Mouse (Mus musculus) left cerebral cortex, postnatal 14 days (tissue): Measurements from ENCODE around the gene Shank1. TPM values are rescaled to one million over a fixed set of nuclear protein-coding genes. Genes with fewer than 3 reads are reported as not detected.

ENCODE experiments used
- DNase-seq, 2 experiments: peaks; one replicate each; pipeline ENCODE4 v3.0.0; 2021 to 2022; ENCODE audit warnings: low spot score in 2 of 2, mixed read lengths in 1 of 2
- intact Hi-C: fragments of 180-260 bp; cut with DNase I; formaldehyde crosslinking; loops from one replicate; pipeline ENCODE4 v1.15.1; 2025
- total RNA-seq, 2 experiments: library from RNA; stranded (reverse); gene quantifications; 2 replicates each; pipeline ENCODE4 v1.2.3; 2021

Shank1 gene
- total RNA-seq, 2 experiments from 2014 or later = 512 to 537 TPM

DNA sequence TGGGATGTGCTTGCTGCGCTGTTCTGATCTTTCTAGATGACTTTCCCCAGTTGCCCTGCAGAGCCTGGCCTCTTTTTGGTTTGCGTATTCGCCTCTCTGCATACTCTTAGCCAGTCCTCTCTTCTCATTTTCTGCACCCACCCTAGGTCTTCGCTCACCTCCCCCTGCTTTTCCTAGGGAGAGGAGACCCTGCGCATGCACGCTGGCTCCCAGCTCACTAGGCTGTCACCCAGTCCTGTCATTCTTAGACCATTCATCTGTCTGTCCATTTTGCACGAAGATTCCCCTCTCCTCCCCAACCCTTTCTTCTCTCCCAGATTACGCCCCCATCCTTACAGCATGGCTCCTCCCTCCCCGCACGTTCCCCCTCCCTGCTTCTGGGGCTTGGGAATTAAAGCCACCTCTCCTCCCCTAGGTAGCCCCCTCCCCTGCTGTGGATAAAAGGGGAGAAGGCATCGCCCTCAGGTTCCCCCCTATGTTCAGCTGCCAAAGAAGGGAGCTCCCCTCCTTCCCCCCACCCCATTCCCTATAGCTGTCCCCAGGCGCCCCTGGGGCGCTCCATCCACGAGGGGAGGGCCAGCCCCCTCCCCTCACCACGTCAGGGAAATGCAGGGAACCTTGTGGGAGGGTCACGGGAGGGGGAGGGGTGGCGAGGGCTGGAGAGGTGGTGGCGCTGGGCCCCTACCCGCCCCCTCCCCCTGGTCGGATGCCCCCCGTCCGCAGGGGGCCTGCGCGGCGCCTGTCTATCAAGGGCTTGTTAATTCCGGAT, 49.0 kb downstream of the Shank1 start:
- DNase-seq = peak; percentile 44 to 54
- intact Hi-C loops = no loop called here

DNA sequence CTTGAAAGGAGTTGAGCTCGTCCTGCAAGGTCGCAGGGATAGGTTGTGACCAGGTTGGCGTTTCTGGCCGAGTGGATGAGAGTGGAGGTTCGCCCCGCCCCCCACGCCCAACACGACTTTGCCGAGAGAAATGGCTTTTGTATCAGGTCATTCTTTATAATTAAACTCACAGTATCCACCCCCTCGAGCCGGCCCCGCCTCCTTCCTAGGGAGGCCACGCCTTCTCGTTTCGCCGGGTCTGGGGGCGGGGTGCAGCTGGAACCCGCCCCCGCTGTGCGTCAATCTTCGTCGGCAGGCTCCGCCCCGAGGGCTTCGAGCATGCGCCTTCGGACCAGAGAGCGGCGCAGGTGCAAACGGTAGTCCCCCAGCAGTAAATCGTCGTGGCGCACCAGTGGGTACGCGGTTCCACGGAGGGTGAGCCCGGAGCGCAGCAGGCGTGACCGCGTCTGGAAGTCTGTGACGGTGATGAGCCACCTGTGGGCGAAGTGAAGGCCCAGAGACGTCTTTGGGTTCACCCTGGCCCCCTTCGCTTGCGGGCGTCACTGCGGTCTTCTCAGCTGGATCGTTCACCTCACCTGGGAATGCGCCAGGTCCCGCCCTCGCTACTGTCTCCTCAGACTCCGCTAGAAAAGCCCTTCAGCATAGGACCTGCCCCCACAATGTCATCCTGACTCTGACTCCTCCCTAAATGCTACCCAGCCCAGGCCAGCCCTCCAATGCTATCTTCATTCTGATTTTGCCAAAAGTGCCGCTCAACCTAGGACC, 50.0 kb downstream of the Shank1 start:
- peak; percentile 96 to 97 for DNase-seq

DNA sequence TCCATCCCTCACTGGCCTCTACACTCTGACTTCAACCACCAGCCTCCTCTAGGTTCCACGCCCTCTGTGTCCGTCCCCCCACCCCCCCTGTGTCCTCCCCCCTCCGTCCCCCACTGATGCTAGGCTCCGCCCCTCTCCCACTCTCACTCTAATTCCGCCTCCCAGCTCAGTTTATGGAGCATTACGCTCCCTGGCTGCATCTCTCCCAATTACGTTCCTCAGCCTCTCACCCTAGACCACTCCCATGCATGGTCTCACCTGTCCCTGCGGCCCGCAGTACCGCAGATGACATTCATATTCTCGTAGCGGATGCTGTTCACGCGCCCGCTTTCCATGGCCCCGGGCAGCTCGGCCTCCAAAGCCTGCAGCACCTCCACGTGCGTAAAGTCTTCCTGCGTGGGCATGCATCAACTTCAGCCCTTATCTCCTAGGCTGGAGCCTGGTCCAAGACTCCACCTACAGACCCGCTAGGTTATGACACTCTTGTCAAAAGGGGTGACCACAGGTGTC, 50.8 kb downstream of the Shank1 start:
- intact Hi-C loops = no loop called here
- DNase-seq = peak; percentile 36 to 52

More for the DNA sequence above, 50.0 kb downstream of the Shank1 start:
- intact Hi-C loops = no loop called here

DNA sequence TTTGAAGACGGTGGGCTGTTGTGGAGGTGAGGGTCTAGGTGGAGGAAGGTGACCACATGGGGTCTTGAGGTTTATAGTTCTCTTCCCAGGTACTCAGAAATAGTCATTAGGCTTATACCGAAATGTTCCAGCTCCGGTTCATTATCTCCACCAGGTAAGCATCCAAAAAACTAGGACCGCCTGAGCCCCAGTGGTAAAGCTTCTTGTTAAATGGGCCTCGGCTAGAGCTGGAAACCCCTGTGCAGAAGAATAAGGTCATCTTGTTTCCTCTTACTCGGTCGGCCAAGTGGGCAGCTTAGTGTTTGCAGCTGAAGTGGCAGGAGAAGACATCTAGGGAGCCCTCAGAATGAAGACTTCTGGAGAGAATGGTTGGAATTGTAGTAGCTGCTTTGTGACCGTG, 62.6 kb downstream of the Shank1 start:
- no peak for DNase-seq
- intact Hi-C loops = no loop called here

DNA sequence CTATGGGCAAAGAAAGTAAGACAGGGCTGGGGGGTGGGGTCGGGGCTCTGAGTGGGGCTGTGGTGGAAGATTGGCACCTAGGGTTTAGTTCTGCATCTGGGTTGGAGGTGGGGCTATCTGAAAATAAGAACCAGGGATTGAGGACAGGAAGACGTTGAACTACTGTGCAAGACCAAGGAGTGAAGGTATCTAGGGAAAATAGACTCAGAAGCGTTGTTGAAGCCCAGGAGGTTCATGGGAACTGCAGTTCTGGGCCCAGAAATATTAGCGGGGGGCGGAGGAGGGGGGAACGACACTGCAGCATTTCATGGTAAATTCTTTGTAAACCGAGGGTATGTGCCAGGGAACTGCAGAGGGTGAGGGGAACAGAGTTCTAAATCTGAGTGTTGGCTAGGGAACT, 63.4 kb downstream of the Shank1 start:
- intact Hi-C loops = no loop called here
- no peak for DNase-seq

DNA sequence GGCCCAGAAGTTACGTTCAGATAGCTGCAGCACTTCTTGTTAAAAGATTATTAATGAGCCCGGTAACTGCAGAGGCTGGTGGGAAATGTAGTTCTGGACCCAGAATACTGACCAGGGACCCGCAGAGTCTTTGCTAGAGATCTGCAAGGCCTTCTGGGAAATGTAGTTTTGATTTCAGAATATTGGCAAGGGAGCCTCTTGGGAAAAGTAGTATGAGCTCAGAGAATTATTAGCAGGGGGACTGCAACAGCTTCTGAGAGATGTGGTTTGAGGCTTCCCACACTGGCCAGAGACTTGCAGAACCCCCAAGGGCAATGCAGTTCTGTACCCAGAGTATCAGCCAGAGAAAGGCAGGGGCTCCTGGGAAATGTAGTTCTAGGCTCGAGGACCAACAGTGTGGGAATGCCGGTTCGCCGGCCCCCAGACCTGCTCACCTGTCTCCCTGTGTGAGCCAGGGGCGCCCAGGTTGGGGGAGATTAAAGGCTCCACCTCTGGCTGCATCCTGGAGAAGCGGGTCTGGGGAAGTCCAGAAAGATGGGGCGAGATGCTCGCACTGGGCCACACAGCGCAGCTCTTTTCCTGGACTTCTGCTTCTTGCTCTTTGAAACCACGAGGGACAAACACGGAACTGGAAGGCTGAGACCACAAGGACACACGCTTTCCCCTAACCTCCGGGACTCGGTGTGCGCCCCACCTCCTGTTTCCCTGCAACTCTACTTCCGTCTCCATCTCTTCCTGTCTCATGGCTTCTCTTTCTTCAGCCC, 64.0 kb downstream of the Shank1 start:
- intact Hi-C loops = no loop called here
- peak; percentile 89 to 95 for DNase-seq

DNA sequence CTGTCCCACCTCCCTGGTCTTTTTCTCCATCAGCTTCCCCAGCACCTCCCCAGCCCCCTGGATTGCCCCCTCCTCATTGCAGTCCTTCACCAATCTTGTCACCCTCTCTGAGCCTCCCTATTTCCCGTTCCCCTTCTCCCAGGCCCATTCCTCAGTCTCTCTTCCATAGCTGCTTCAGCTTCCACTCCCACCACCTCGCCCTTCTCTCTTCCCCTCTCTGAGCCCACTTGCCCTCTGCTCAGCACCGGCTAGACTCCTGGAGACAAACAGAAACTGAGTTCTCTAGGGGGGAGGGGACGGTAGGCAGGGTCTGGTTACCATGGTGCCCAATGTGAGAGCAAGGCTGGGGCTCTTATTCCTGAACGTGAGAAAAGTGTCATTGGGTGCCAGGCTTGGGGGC, 64.7 kb downstream of the Shank1 start:
- intact Hi-C loops = loop anchor here (5.0 kb wide), 1 partner anchor 103 kb away; no protein-coding TSS in a partner anchor
- DNase-seq = peak in 1 of 2 experiments; percentile 33

DNA sequence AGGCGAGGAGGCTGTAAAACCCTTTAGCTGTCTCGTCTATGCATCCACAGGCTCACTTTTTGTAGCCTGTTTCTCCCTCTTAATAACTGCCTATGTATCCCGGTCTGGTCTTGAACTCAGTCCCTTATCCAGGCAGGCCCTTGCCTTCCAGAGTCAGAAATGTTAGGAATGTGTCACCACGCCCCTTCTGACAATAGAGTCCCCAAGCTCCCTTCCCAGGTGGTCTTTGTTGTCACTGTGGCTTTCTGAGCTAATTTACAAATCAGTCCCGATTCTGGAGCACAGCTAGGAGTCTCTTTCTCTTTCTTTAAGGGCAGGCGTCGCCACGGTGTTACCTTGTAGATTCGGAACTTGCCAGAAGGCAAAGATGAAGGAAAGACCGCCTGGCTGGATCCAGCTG, 65.2 kb downstream of the Shank1 start:
- DNase-seq = no peak
- intact Hi-C loops = loop anchor here (5.0 kb wide), 1 partner anchor 102 kb away; no protein-coding TSS in a partner anchor

DNA sequence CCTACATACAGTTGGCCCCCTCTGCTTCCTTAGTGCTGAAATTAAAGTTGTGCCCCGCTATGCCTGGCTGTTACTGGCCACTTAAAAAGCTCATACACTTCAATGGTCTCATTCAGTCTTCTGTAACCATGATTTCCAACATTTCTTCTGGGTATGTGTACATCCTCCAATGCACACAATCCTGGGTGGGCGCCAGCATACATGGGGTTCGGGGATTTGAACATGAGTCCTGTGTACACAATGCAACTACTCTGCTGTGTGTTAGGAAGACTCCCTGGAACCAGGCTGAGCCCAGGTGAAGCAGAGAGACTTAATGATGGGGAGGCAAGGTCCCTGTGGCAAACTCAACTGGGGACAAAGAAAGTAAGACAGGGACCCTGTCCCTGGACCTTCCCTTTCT, 65.7 kb downstream of the Shank1 start:
- intact Hi-C loops = loop anchor here (5.0 kb wide), 1 partner anchor 102 kb away; no protein-coding TSS in a partner anchor
- no peak for DNase-seq

DNA sequence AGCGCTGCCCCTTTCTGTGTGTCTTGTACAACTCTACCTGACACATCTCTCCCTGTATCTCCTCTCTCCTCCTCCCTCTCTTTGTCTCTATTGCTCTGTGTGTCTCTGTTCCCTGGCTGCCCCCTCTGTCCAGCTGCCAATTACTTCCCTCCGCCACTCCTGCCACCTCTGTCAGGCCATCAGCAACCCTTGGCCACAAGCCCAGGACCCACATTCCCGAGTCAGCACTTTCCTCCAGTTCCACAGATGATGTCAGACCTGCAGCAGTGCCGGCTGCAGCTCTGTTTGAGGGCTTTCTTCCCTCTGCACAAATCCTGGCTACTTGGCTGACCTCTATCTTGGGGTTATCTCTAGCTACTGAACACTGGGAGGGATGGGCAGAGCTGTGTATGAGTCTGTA, 68.2 kb downstream of the Shank1 start:
- DNase-seq = no peak
- intact Hi-C loops = loop anchor here (5.0 kb wide), 1 partner anchor 99 kb away; no protein-coding TSS in a partner anchor

DNA sequence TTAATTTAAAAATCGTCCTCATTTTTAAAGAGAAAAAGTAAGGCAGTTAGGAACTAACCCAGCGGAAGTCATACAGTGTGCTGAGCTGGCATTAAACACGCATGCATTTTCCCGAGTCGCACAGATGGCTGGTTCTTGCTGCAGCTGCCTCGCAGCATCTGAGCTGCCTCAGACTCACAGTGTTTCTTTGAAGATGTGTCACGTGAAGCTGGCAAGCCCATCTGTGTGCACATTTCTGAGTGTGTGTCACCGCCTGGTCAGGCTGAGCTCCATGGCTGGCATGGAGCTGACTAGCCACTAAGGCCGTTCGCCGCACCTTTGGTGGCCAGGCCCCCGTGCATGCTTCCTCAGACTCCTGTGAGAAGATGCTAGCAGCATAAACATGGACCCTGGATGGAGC, 72.5 kb downstream of the Shank1 start:
- DNase-seq = peak; percentile 83 to 93
- intact Hi-C loops = no loop called here

DNA sequence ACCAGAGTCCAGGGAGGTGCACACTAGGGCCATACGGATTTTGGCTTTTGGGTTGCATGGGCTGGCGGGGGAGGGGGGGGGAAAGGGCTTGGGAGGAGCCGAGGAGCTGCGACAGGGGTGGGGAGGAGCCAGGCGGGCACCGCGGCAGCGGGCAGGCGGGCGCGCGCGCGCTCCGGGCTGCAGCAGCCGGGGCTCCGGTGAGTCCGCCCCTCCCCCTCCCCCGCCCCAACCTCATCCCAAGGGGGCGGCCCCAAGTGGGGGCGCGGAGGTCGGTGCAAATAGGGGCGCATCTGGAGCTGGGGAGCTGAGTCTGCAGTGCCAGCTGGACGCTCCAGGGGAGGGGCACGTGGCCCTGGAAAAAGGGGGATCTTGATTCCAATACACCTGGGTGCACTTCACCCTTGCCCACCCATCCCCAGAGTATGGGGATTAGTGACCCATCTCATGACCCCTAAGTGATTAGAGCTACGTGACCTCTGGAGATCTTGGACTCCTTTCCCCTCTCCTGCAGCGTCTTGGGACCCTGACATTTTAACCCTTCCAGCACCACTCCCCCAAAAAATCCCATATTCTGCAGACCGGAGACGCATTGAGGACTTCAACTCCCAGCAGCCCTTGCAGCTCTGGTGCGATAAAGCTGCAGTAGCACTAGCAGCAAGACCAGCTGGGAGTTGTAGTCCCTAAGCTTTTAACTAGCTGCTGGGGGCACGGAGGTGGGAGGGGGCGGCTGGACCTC, 74.1 kb downstream of the Shank1 start, which contains the start of gene Syt3:
TSS of gene Syt3 (plus strand) at position 123 of the 736 bp plus-strand sequence.
- DNase-seq = peak; percentile 81 to 85
- intact Hi-C loops = no loop called here

DNA sequence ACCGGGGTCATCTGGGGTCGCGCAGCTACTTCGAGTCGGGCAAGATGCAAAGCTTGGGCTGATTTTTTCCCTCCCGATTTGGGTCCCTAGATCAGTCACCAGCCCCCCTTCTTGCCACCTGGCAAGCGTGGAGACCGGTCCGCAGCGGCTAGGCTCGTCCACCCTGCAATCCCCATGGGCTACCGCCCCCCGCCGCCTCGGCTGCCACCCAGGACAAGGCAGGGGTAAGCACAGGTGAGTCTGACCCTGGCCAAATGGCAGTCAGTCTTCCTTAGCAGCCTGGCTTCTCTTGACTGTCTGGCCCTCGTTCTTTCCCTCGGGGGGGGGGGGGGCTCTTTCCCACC, 74.6 kb downstream of the Shank1 start:
- no peak for DNase-seq
- intact Hi-C loops = no loop called here

DNA sequence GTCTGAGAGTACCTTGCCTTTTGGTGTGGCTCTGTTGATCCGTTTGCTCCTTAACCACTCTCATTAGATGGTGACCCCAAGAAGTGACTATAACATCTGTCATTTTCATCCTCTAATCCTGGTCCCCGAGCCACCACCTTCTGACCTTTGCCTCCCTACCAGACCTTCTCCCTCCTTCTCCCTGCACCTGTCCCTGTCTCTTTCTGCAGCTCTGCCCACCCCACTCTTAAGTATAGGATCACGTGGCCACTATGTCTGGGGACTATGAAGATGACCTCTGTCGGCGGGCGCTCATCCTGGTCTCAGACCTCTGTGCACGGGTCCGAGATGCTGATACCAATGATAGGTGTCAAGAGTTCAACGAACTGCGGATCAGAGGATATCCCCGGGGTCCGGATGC, 75.7 kb downstream of the Shank1 start, which contains the start of gene 1700008O03Rik:
TSS of gene 1700008O03Rik (minus strand) at position 101 of the 400 bp plus-strand sequence.
- DNase-seq = no peak
- intact Hi-C loops = no loop called here

DNA sequence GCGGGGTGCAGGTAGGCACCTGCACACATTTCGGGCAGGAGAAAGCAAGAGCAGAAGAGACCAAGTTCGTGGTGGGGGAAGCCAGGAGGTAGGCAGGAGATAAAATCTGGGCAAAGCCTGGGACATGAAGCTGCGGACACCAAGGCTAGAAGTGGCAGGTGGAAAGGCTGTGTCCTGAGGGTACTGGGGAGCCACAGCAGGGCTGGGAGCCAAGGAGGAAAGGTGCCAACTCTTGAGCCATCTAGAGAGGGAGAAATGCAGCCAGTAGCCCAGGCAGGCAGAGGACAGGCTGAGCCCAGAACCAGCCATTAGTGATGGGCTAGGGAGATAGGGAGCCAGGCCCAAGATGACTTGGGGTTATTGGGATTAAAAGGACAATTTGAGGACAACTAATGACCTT, 81.8 kb downstream of the Shank1 start:
- intact Hi-C loops = loop anchor here (10.0 kb wide), 1 partner anchor 163 kb away; the partner anchor contains the start of gene Nr1h2
- no peak for DNase-seq

DNA sequence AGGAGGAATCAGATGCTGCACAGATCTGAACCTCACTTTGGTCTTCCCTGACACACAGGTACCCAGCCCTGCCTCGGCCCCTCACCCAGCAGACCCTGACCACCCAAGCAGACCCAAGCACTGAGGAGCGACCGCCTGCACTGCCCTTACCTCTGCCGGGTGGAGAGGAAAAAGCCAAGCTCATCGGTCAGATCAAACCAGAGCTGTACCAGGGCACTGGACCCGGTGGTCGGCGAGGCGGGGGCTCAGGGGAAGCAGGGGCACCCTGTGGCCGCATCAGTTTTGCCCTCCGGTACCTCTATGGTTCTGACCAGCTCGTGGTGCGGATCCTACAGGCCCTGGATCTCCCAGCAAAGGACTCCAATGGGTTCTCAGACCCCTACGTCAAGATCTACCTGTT, 82.3 kb downstream of the Shank1 start:
- intact Hi-C loops = loop anchor here (10.0 kb wide), 1 partner anchor 162 kb away; the partner anchor contains the start of gene Nr1h2

DNA sequence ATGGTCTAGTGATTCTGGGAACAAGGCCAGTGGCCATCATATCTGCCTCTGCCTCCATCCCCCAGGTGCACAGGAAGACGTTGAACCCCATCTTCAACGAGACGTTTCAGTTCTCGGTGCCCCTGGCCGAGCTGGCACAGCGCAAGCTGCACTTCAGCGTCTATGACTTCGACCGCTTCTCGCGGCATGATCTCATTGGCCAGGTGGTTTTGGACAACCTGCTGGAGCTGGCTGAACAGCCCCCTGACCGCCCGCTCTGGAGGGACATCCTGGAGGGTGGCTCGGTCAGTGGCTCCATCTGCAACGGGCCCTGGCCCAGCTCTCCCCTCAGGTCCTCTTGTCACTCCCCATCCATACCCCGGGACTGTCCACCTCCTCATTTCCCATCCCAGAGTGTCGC, 83.2 kb downstream of the Shank1 start:
- intact Hi-C loops = loop anchor here (10.0 kb wide), 1 partner anchor 162 kb away; the partner anchor contains the start of gene Nr1h2
- DNase-seq = no peak

More for the DNA sequence above, 82.3 kb downstream of the Shank1 start:
- DNase-seq = no peak

DNA sequence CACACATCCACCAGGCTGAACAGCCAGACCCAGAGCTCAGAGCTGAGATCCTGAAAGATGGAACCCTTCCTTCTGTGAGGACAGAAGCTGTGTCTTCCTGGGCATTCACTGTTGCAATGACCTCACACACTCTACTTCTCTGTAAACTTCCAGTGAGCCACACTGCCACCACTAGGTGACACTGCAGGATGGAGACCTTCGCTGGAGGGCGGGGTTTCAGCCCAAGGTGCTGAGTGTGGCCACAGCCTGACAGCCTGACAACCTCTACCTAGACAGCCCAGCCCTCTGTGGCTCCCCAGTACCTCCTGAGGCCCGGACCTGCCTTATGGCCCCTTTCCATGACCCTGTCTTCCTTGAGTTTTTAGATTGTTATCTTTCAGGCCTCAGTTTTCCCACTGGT, 88.5 kb downstream of the Shank1 start:
- peak; percentile 58 to 59 for DNase-seq
- intact Hi-C loops = loop anchor here (5.0 to 10.0 kb wide), 2 partner anchors 84 to 156 kb away; partner anchors contain the start of gene Nr1h2

DNA sequence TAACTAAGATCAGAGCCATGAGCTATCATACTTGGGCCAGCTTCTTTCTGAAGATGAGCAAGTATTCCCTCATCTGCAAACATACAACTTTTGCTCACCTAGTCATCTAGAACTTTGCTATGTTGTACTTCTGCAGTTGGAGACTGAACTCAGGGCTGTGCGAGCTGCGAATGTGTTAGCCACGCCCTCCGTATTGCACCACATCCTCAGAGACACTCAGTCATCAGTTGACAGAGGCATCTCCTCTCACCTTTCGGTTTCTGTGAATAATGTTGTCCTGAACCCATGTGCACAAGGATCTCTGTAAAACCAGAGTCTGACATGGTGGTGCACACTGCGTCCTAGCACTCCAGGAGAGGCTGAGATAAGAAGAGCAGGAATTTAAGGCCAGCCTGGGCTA, 91.6 kb downstream of the Shank1 start:
- no peak for DNase-seq
- intact Hi-C loops = no loop called here
